Mouse (Mus musculus) G1E-ER4 (cell line): ENCODE measurements around the gene Olfr330. TPM values are rescaled to one million over a fixed set of nuclear protein-coding genes. Genes with fewer than 3 reads are reported as not detected.
"Not testable (repeated sequence)": the region's sequence is repeated elsewhere in the genome, so short reads cannot be mapped to it uniquely, and the experiment has no call there.

Experiments used
- GATA1 ChIP-seq: IDR thresholded peaks from one replicate; pipeline ENCODE4 v1.8.0; 2012; ENCODE audit warnings: low read length, inconsistent platforms
- polyA plus RNA-seq: library from polyadenylated mRNA; stranded (reverse); fragments of >175 nt; gene quantifications from 2 replicates; pipeline ENCODE4 v1.2.3, GENCODE M21; 2012

The Olfr330 gene
- polyA plus RNA-seq: not detected in 2 replicates

DNA sequence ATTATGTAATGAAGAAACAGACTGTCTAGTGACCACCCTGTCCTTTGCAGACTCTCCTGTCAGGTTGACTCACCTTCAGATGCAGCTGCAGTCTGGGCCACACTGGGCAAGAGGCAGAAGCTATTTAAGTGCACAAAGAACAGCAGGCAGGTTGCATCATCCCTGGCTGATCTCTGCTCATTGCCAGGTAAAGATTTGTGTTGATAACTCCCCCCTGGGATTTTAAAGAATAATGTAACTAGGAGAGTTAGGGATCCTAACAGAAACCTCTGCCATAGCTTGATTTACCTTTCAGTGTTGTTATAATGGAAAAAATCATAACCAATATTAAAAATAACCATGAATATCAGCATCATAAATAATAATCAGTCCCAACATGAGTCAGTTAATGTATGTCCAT lies at the start of gene Olfr330:
Gene Olfr330 (minus strand): TSS at position 101 of the 400 bp plus-strand sequence.
- TF ChIP-seq GATA1: not testable (repeated sequence)

DNA sequence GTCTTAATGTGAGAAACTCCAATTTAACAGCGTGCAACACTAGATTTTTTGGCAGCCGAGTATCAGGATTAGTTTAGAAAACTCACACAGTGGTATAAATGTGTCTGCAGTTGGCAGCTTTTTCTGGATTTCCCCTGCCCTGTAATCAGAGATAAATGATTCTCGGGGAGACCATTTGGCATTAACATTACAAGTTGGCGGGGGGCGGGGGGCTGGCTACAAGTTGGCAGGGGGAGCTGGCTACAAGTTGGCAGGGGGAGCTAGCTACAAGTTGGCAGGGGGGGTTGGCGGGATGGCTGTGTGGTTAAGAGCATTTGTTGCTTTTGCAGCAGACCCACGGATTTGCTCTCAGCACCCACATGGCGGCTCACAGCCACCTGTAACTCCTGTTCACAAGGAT lies 44.0 kb upstream of the Olfr330 start:
- TF ChIP-seq GATA1: no peak

DNA sequence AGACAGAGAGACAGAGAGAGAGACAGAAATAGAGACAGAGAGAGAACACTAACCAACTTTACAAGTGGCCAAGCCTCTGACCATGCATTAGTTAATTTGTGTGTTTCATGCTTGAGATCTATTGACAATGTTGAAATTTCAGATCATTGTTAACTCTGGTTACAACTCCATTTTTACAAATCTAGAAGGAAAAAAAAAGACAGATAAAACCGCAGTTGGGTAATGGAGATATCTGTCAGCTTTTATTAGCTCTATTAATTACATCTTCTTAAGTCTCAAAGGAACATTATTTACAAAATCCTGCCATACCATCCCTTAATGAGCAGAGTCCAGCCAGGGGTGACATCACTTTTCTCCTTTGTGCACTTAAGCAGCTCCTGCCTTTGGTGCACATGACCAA lies 42.8 kb upstream of the Olfr330 start, which contains the start of gene Olfr325:
Gene Olfr325 (plus strand): TSS at position 301 of the 400 bp plus-strand sequence.
- no peak for TF ChIP-seq GATA1

DNA sequence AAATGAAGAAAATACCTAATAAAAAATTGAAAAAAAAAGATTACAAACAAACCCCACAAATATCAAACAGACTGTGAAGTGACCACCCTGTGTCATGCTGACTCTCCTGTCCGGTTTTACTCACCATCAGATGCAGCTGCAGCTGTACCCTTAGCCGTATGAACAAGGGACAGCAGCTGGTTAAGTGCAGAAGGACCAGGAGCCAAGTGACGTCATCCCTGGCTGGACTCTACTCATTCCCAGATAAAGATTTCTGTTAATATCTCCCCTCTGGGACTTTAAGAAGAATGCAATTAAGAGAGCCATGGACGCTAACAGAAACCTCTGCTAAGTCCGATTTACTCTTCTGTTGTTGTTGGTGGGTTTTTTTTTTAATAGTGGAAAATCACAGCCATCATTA lies 35.8 kb upstream of the Olfr330 start, which contains the start of gene Olfr224:
Gene Olfr224 (minus strand): TSS at position 149 of the 400 bp plus-strand sequence.
- TF ChIP-seq GATA1: no peak

DNA sequence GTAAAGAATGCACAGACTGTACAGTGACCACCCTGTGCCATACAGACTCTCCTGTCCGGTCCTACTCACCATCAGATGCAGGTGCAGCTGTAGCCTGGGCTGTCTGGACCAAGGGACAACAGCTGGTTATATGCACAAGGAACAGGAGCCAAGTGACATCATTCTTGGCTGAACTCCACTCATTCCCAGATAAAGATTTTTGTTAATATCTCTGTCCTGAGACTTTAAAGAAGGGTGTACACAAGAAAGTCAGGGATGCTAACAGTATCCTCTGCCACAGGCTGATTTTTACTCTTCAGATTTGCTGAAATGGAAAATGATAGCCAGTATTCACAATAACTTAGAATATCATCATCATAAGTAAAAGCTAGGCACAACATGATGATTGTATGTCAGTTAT lies 20.9 kb upstream of the Olfr330 start, which contains the start of gene Olfr328:
Gene Olfr328 (minus strand): TSS at position 101 of the 400 bp plus-strand sequence.
- no peak for TF ChIP-seq GATA1

DNA sequence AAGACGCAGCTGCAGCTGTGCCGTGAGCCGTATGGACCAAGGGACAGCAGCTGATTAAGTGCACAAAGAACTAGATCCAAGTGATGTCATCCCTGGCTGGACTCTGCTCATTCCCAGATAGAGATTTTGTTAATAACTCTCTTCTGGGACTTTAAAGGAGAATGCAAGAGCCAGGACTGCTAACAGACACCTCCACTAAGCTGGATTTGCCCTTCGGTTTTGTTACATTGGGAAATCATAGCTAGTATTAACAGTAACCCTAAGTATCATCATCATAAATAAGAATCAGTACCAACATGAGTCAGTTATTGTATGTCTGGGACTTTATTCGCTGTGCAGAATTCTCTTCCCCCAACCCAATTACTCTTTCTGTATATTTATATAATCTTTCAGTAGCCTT lies 11.7 kb upstream of the Olfr330 start, which contains the start of gene Olfr329-ps:
Gene Olfr329-ps (minus strand): TSS at position 101 of the 400 bp plus-strand sequence.
- no peak for TF ChIP-seq GATA1

DNA sequence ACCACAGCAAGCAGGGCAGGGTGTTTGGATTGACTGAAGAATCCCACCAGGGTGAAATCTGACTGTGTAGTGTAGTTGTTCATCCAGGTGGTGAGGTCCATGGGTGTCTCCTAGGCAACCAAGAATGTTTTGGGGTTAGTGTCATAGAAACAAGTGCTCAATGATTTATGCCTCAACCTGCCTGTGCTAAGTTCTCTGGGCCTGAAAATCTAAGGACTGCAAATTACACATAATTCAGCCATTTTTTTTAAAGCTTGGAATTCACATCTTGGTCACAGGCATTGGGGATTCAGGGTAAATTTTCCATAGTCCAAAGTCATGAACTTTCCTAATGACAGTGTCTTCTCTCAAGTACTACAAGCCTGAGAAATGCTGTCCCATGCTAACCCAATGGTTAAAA lies 32.2 kb downstream of the Olfr330 start, which contains the start of gene Olfr331:
Gene Olfr331 (minus strand): TSS at position 101 of the 400 bp plus-strand sequence.
- not testable (repeated sequence) for TF ChIP-seq GATA1

DNA sequence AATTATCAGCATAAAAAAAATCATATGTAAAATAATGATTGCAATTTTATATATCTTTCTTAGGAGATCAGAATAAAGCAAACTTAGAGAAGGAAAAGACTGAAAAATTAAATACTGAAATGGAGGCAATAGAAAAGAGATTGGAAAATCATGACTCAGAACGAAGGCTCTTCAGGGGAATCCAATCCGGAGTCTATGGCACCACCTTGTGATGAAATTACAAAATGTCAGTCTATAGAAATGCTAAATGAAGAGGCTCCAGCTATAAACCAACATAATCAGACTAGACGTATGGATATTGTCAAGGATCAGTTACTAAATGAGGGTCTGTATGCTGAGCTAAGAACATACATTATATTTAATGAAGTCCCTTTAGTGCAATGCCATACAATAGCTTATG lies 35.3 kb downstream of the Olfr330 start:
- no peak for TF ChIP-seq GATA1

DNA sequence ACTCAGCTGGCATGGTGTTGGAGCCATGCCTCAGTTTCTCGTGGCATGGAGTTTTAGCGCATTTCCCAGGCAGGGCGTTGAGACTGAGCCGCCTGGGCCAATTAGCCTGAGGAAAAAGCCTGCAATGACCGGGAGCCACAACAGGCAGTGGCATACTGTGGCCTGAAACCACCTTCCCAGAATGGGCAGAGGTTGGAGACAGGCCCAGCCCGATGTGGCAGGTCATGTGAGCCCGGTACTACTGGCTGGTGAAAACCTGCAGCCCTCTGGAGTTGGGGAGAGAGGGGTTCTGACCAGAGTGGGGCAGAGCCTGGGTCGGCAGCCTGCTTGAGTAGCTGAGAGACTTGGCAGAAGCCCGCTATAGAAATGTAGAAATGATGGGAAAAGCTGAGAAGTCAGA lies 35.9 kb downstream of the Olfr330 start:
- TF ChIP-seq GATA1: no peak

DNA sequence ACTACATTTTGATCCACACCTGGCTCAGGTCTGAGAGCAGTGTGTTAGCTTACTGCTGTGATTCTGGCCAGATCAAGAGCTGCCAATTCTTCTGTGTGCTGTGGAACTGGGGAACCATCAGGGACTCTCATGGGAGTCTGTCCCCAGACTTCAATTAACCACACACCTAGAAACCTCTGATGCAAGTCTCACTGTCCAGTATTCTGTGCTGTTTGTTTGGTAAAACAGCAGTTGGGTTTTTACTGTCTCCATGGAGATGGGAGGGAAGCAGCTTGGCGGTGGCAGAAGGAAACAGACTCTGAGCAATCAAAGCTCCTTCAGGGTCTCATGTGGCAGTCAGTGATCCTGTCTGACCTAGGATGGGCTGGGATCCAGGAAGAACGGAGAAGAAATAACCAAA lies 42.2 kb downstream of the Olfr330 start, which contains the start of gene Olfr332:
Gene Olfr332 (minus strand): TSS at position 101 of the 400 bp plus-strand sequence.
- no peak for TF ChIP-seq GATA1

Other genes with a start within 250 kb of the Olfr330 start
- 17.2 and 21.2 TPM in 2 replicates for gene Zfp692, start 227.8 kb downstream of the Olfr330 start, polyA plus RNA-seq
- 10.1 and 10.8 TPM in 2 replicates for gene Zfp672, start 204.5 kb downstream of the Olfr330 start, polyA plus RNA-seq
- gene Sh3bp5l, start 204.1 kb downstream of the Olfr330 start, polyA plus RNA-seq: 29.4 and 33.7 TPM in 2 replicates
- not detected in 2 replicates for gene Lypd8, start 155.8 kb downstream of the Olfr330 start, polyA plus RNA-seq
- not detected in 2 replicates for gene 1810065E05Rik, start 113.7 kb downstream of the Olfr330 start, polyA plus RNA-seq
- not detected in 2 replicates for gene Gm12253, start 102.3 kb downstream of the Olfr330 start, polyA plus RNA-seq
- gene Lypd9, start 81.9 kb downstream of the Olfr330 start, polyA plus RNA-seq: not detected in 2 replicates
- not detected in 2 replicates for gene Olfr30, start 72.6 kb downstream of the Olfr330 start, polyA plus RNA-seq
- not detected in 2 replicates for gene Olfr332, start 42.3 kb downstream of the Olfr330 start, polyA plus RNA-seq
- gene Olfr331, start 32.3 kb downstream of the Olfr330 start, polyA plus RNA-seq: not detected in 2 replicates
- gene Olfr329-ps, start 11.6 kb upstream of the Olfr330 start, polyA plus RNA-seq: not detected in 2 replicates
- not detected in 2 replicates for gene Olfr328, start 20.8 kb upstream of the Olfr330 start, polyA plus RNA-seq
- not detected in 2 replicates for gene Olfr224, start 35.7 kb upstream of the Olfr330 start, polyA plus RNA-seq
- gene Olfr325, start 42.9 kb upstream of the Olfr330 start, polyA plus RNA-seq: not detected in 2 replicates
- not detected in 2 replicates for gene Olfr324, start 60.3 kb upstream of the Olfr330 start, polyA plus RNA-seq
- not detected in 2 replicates for gene 2210407C18Rik, start 81.2 kb upstream of the Olfr330 start, polyA plus RNA-seq
- gene Olfr323, start 95.7 kb upstream of the Olfr330 start, polyA plus RNA-seq: not detected in 2 replicates
- gene Trim58, start 105.6 kb upstream of the Olfr330 start, polyA plus RNA-seq: not detected in 2 replicates
- gene Olfr322, start 123.9 kb upstream of the Olfr330 start, polyA plus RNA-seq: not detected in 2 replicates
- gene Olfr320, start 146.3 kb upstream of the Olfr330 start, polyA plus RNA-seq: not detected in 2 replicates
- not detected in 2 replicates for gene Olfr319, start 164.3 kb upstream of the Olfr330 start, polyA plus RNA-seq
- not detected in 2 replicates for gene Olfr318, start 189.2 kb upstream of the Olfr330 start, polyA plus RNA-seq
- not detected in 2 replicates for gene Olfr317, start 204.4 kb upstream of the Olfr330 start, polyA plus RNA-seq
- gene Olfr316, start 217.9 kb upstream of the Olfr330 start, polyA plus RNA-seq: not detected in 2 replicates
- gene Olfr315, start 238.4 kb upstream of the Olfr330 start, polyA plus RNA-seq: not detected in 2 replicates
- gene Olfr314, start 248.1 kb upstream of the Olfr330 start, polyA plus RNA-seq: not detected in 2 replicates